Mouse (Mus musculus) C2C12 (cell line): Measurements from ENCODE around the gene Aadacl3.

Source experiments
- CEBPB ChIP-seq: IDR thresholded peaks from one replicate; pipeline ENCODE4 v1.6.1; 2011; ENCODE audit warnings: low read depth, mild to moderate bottlenecking, control low read depth, moderate library complexity
- CTCF ChIP-seq: IDR thresholded peaks from one replicate; pipeline ENCODE4 v1.5.1; 2011; ENCODE audit not compliant: control insufficient read depth, insufficient read depth, insufficient read length

- TF ChIP-seq CEBPB (no peak), CTCF (no peak)
Measured at GRCm38 (mm10) chr4:144493331-144493730, 29.8 kb upstream of the Aadacl3 start.
